Mouse (Mus musculus) cerebellum, adult 2 months (tissue): ENCODE results near the gene Gpr62.

Source experiments
- CTCF ChIP-seq: fragments of 200-500 bp; IDR thresholded peaks from 2 replicates; pipeline ENCODE4 v1.5.1; 2011; ENCODE audit warnings: low read depth, mild to moderate bottlenecking, control low read depth, low read length, moderate library complexity, borderline replicate concordance; ENCODE audit not compliant: insufficient read depth
- POLR2A ChIP-seq: fragments of 200-500 bp; IDR thresholded peaks from 2 replicates; pipeline ENCODE4 v1.6.1; 2011; ENCODE audit warnings: low read length, control low read depth, borderline replicate concordance; ENCODE audit not compliant: insufficient read depth

DNA sequence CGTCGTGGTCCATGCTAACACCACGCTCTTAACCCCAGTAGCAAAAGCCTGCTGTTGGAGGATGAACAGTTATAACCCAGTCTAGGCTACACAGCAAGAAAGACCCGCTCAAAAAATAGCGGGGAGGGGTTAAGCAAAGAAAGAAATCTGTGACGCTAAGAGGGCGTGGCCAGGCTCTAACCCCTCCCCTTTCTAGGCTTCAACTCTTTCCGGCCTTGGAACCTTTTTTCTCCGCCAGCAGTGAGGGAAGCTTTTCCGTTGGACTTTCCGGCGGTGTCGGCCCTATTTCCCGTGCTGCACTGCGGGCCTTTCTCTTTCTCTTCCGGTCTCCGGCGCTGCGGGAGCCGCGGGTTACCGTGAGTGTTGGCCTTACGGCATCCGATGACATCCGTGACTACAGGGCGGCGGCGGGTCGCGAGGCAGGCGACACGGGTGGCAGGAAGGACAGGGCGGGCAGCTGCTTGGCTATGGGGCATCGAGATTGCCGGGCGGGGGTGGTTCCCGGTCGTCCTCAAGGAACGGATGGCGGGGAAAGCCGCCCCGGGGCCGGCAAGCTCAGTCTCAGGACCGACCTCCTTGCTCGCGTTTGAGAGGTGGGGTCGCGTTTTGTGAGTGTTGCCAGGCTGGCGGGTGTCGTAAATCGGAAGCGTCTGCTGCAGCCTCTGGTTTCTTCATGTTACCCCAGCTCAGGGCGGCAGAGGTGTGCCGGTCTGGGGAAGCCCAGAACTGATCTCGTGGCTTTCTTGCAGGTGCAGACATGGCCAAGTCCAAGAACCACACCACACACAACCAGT lies 36.3 kb downstream of the Gpr62 start, which contains the start of gene Rpl29:
- TF ChIP-seq POLR2A (peak; percentile 73), CTCF (no peak)
